In genomic region chr1:181226850-181227249, GRCm38 (mm10) we compare ENCODE assay signal across 12 mouse cellular contexts. TPM values are rescaled to one million over a fixed set of nuclear protein-coding genes. Genes with fewer than 3 reads are reported as not detected.
DNase-seq lines count a peak whose midpoint lies in the region; ATAC-seq and TF ChIP-seq lines count a peak whose summit lies in the region.
"Had no signal": no experiment of that assay in that cellular context is flagged by ENCODE, and none has a peak within 500 bp of the region (broad histone marks: within the 10 kb centered on the region; RNA-seq: fewer than 3 reads in every experiment).

No protein-coding gene starts in this region.

- H3K9me3 ChIP-seq in heart, postnatal 0 days (replicated peaks; ENCODE audit: control insufficient read depth, low read length) = no peaks in the 10 kb centered on the region
- H3K9me3 ChIP-seq in embryonic facial prominence, embryonic 10.5 days = no peaks in the 10 kb centered on the region
- H3K9me3 ChIP-seq: embryonic facial prominence, embryonic 13.5 days; megakaryocyte, embryonic 14.5 days had no signal

- peak overlapping the region; percentile 11; the same call in 1 of the 2 replicates for H3K4me2 ChIP-seq in heart, postnatal 0 days (ENCODE audit: low read depth, low read length)
- H3K4me2 ChIP-seq: embryonic facial prominence, embryonic 13.5 days had no signal

- peaks cover 62% of the 10 kb centered on the region for H3K4me1 ChIP-seq in bone marrow macrophage, adult 2 months (ENCODE audit: control insufficient read depth, insufficient read depth, low read length)
- H3K4me1 ChIP-seq in heart, postnatal 0 days (ENCODE audit: control insufficient read depth, insufficient read depth) = peaks cover 10% of the 10 kb centered on the region
- H3K4me1 ChIP-seq in embryonic facial prominence, embryonic 10.5 days = peaks cover 9% of the 10 kb centered on the region

- intact Hi-C loops in left cerebral cortex, postnatal 36 days (cut with DNase I) = no loop called here

- peak; percentile 56 to 62 for DNase-seq in spleen, postnatal 36 days (ENCODE audit: low spot score in 2 of 2)
- DNase-seq in spleen, adult 18-20 months = no peak
- peak; percentile 76 for DNase-seq in heart, postnatal 0 days (ENCODE audit: low spot score)
- no peak for DNase-seq in layer of hippocampus, postnatal 25 days (ENCODE audit: extremely low spot score in 1 of 2, low spot score in 1 of 2)
- DNase-seq in left cerebral cortex, postnatal 36 days (ENCODE audit: low spot score in 2 of 2) = no peak
- DNase-seq in embryonic facial prominence, embryonic 10.5 days (ENCODE audit: low spot score) = no peak

- H3K27ac ChIP-seq in bone marrow macrophage, adult 2 months (ENCODE audit: insufficient read depth, low read depth, low read length) = peak overlapping the region; percentile 95
- H3K27ac ChIP-seq in heart, postnatal 0 days (ENCODE audit: low read depth) = peak overlapping the region; percentile 61
- no peak overlapping the region for H3K27ac ChIP-seq in embryonic facial prominence, embryonic 10.5 days (replicated peaks)
- H3K27ac ChIP-seq: embryonic facial prominence, embryonic 13.5 days had no signal

- TF ChIP-seq EP300 in heart, postnatal 0 days (IDR thresholded peaks at IDR 0.05; ENCODE audit: low read depth) = no peak

- TF ChIP-seq POLR2A in bone marrow macrophage, adult 2 months (IDR thresholded peaks at IDR 0.05; ENCODE audit: borderline replicate concordance, low read depth, low read length) = no peak

- WGBS in heart, postnatal 0 days = 26% methylated on average over 11 of the region's 11 CpGs
- WGBS in embryonic facial prominence, embryonic 10.5 days = 79% methylated on average over 11 of the region's 11 CpGs

- peak; percentile 90 for ATAC-seq in heart, postnatal 0 days (ENCODE audit: insufficient read depth, low read depth)
- ATAC-seq in neutrophil, adult 5-6 weeks (ENCODE audit: extremely low read depth, insufficient number of reproducible peaks, low FRiP score, poor library complexity, severe bottlenecking) = peak; percentile 57
- ATAC-seq: intestine, embryonic 16.5 days; Patski had no signal

- no peak overlapping the region for H3K4me3 ChIP-seq in bone marrow macrophage, adult 2 months (ENCODE audit: insufficient read depth, low read length)
- no peak overlapping the region for H3K4me3 ChIP-seq in heart, postnatal 0 days (ENCODE audit: low read depth, low read length)
- H3K4me3 ChIP-seq in embryonic facial prominence, embryonic 10.5 days = no peak overlapping the region
- H3K4me3 ChIP-seq: embryonic facial prominence, embryonic 13.5 days had no signal

- no peaks in the 10 kb centered on the region for H3K27me3 ChIP-seq in heart, postnatal 0 days (ENCODE audit: control insufficient read depth, insufficient read depth, low read length)
- no peaks in the 10 kb centered on the region for H3K27me3 ChIP-seq in embryonic facial prominence, embryonic 10.5 days (replicated peaks; ENCODE audit: low read depth, poor library complexity, severe bottlenecking)
- H3K27me3 ChIP-seq: embryonic facial prominence, embryonic 13.5 days; megakaryocyte, embryonic 14.5 days; Patski had no signal

- peak overlapping the region; percentile 20; the same call in 1 of the 2 replicates for H3K9ac ChIP-seq in heart, postnatal 0 days (replicated peaks; ENCODE audit: low read depth, low read length)
- H3K9ac ChIP-seq: embryonic facial prominence, embryonic 13.5 days had no signal

- H3K36me3 ChIP-seq in heart, postnatal 0 days (replicated peaks; ENCODE audit: control insufficient read depth, insufficient read depth, low read length) = no peaks in the 10 kb centered on the region
- no peaks in the 10 kb centered on the region for H3K36me3 ChIP-seq in embryonic facial prominence, embryonic 10.5 days (replicated peaks)
- H3K36me3 ChIP-seq: embryonic facial prominence, embryonic 13.5 days had no signal

- TF ChIP-seq CTCF in bone marrow macrophage, adult 2 months (IDR thresholded peaks at IDR 0.05; ENCODE audit: low read depth, low read length) = no peak
- TF ChIP-seq CTCF in heart, postnatal 0 days (IDR thresholded peaks at IDR 0.05; ENCODE audit: low read depth) = no peak; the same call in 1 of the 2 replicates

RNA-seq across cellular contexts. Expression of gene Wdr26, which starts 15.0 kb away (rescaled TPM):
- 226 and 227 TPM in 2 replicates for polyA plus RNA-seq in bone marrow macrophage, adult 2 months (2012; ENCODE audit: insufficient read depth, insufficient read length, missing spikeins)
- total RNA-seq in heart, postnatal 0 days (2014; rRNA removed; ENCODE audit: low replicate concordance) = 37.4 and 46.2 TPM in 2 replicates
- 34.8 and 38.6 TPM in 2 replicates for polyA plus RNA-seq in heart, postnatal 0 days (2015; fragmentation: Nextera tagmentation; extraction: Ambion mirVana)
- total RNA-seq in neutrophil, adult 5-6 weeks (2017) = 206 and 210 TPM in 2 replicates
- 100 to 1,000 TPM; 109 to 116 TPM for total RNA-seq in layer of hippocampus, postnatal 25 days (2021)
- 100 to 1,000 TPM in 1 of 2 experiments, 10 to 100 TPM in 1; 98.1 to 119 TPM for total RNA-seq in left cerebral cortex, postnatal 36 days (2021)
- 30.3 and 30.9 TPM in 2 replicates for polyA plus RNA-seq in embryonic facial prominence, embryonic 10.5 days (2016; fragmentation: Nextera tagmentation; extraction: Ambion mirVana)

Comparison
In these comparisons a context has a peak if more than half of its experiments do, and no peak if none do; other contexts are left out.
1. DNase-seq: peak in spleen, postnatal 36 days (2 of 2) and heart, postnatal 0 days (single experiment); none in spleen, adult 18-20 months (0 of 2), layer of hippocampus, postnatal 25 days (0 of 2), left cerebral cortex, postnatal 36 days (0 of 2) and embryonic facial prominence, embryonic 10.5 days (single experiment).